Mouse (Mus musculus): ENCODE data around the gene Myo1d. TPM values are rescaled to one million over a fixed set of nuclear protein-coding genes. Genes with fewer than 3 reads are reported as not detected.
A peak's percentile ranks its signal among the peaks of the same experiment; 100 is the strongest.

Myo1d gene
- polyA plus RNA-seq, 1 experiment from 2014 or later, result 80.9 TPM

DNA sequence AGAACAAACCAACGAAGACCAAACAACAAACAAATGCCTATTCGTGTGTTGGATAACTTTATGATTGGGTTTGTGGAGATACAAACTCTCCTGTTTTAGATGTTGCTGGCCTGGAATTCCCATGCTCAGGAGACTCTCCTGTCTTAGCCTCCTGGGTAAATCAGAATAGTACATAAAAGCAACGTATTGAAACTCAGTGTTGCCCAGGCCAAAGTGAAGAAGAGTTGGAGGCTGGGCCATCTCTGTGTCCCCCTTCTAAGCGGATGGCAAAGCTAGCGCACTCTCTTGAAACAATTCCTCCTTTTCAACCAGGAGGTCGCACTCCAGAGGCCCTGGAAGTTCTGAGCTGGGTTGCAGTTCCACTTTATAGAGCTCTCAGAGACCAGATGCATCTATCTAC, 276.5 kb downstream of the Myo1d start:
- Histone ChIP-seq H3K9me3 (ENCODE audit: control insufficient read depth, low read length) (no peaks in the 10 kb centered on the region), H3K27me3 (replicated peaks; ENCODE audit: control insufficient read depth, insufficient read depth, low read length) (no peaks in the 10 kb centered on the region), H3K4me2 (ENCODE audit: low read depth, low read length) (no peak overlapping the region), H3K9ac (ENCODE audit: low read depth, low read length) (no peak overlapping the region), H3K4me3 (ENCODE audit: low read length) (no peak overlapping the region), H3K36me3 (ENCODE audit: control insufficient read depth, insufficient read depth, low read length) (no peaks in the 10 kb centered on the region), H3K4me1 (ENCODE audit: control insufficient read depth, insufficient read depth, low read length) (no peaks in the 10 kb centered on the region), H3K27ac (ENCODE audit: low read length) (no peak overlapping the region)
- ATAC-seq, result no peak
- WGBS, result 81% methylated on average over 6 of the region's 6 CpGs

DNA sequence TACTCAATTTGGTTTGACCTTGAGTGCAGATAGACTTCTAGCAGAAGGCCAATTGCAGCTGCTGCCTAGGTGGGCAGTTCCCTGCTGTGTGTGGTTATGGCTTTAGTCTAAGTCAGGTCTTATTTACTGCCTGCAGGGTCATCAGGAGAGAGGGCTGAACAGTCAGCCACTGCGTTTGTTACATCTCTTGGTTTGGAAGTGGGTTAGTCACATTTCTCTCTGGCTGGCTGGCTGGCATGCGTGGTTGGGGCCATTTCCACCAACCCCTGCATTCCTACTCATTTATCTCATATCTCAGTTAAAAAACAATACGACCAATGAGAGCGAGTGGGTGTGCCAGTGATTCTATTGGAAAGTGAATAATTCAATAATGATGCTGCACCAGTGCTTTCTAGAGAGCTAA, 280.3 kb downstream of the Myo1d start:
- H3K36me3 ChIP-seq (ENCODE audit: control insufficient read depth, insufficient read depth, low read length), result no peaks in the 10 kb centered on the region
- no peaks in the 10 kb centered on the region for H3K4me1 ChIP-seq (ENCODE audit: control insufficient read depth, insufficient read depth, low read length)
- H3K9ac ChIP-seq (ENCODE audit: low read depth, low read length), result no peak overlapping the region
- no peak overlapping the region for H3K4me3 ChIP-seq (ENCODE audit: low read length)
- ATAC-seq, result no peak
- H3K27ac ChIP-seq (ENCODE audit: low read length), result no peak overlapping the region
- 65% methylated on average over 4 of the region's 4 CpGs for WGBS
- H3K4me2 ChIP-seq (ENCODE audit: low read depth, low read length), result no peak overlapping the region
- H3K27me3 ChIP-seq (replicated peaks; ENCODE audit: control insufficient read depth, insufficient read depth, low read length), result no peaks in the 10 kb centered on the region
- H3K9me3 ChIP-seq (ENCODE audit: control insufficient read depth, low read length), result no peaks in the 10 kb centered on the region

DNA sequence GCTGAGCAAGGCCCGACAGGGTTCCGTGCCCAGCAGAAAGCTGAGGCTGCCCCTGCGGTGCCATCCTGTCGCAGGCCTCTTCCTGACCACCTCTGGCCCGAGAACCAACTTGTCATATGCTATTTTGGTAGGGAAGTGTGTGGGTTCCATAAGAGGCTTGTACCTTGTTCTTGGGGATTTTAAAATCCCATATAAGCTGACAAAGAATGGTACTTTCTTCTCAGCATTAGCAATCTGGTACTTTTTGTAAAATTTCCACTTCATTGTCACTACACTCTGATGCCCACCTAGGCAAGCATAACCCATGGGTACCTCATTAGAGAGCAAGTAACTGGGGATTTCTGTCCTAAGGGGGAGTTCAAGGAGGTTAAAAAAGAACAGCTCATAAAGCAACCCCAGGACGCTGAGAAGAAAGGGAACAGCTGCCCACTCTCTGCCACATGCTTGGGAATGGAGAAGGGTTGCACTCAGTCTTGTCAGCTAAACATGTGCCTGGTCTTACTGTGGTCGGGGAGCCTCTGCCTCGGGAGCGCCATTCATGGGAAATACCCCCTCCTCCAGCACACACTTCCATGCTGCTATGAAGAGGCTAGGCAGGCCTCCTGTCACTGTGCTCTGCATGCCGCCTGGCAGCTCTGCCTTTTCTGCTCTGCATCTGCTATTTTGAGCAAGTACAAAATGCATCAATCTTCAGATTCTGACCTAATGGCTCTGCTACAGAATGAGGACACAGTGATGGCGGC, 281.3 kb downstream of the Myo1d start:
- Histone ChIP-seq H3K4me3 (ENCODE audit: low read length) (no peak overlapping the region), H3K4me1 (ENCODE audit: control insufficient read depth, insufficient read depth, low read length) (no peaks in the 10 kb centered on the region), H3K36me3 (ENCODE audit: control insufficient read depth, insufficient read depth, low read length) (no peaks in the 10 kb centered on the region), H3K9me3 (ENCODE audit: control insufficient read depth, low read length) (no peaks in the 10 kb centered on the region), H3K4me2 (ENCODE audit: low read depth, low read length) (no peak overlapping the region), H3K27me3 (replicated peaks; ENCODE audit: control insufficient read depth, insufficient read depth, low read length) (no peaks in the 10 kb centered on the region), H3K27ac (ENCODE audit: low read length) (no peak overlapping the region), H3K9ac (ENCODE audit: low read depth, low read length) (no peak overlapping the region)
- no peak for ATAC-seq
- WGBS, result 63% methylated on average over 11 of the region's 11 CpGs

DNA sequence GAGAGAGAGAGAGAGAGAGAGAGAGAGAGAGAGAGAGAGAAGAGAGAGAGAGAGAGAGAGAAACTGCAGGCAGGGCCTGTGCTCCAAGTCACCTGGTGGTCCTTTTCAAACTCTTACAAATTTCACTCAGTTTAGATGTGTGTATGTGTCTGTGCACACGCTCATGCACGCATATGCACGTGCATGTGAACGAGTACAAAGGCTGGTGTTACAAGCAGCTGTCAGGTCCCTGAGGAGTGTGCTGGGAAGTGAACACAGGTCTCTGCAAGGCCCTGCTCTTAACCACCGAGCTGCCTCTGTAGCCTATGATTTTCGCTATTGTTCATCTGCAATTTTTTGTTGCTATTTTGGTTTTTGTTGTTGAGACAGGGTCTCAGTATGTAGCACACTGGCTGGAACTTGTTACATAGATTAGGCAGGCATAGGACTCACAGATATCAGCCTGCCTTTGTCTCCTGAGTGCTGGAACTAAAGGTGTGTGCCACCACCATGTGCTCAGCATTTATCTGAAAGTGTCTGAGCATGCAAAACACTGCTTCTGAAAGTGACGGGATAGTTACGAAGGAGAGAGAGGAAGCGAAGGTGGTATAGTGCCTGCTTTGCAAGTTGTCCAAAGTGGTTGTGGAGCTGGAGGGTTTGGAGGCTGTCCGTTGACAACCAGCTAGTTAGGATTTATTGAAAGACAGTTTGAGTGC, 282.5 kb downstream of the Myo1d start:
- Histone ChIP-seq H3K4me1 (ENCODE audit: control insufficient read depth, insufficient read depth, low read length) (no peaks in the 10 kb centered on the region), H3K9me3 (ENCODE audit: control insufficient read depth, low read length) (no peaks in the 10 kb centered on the region), H3K4me2 (ENCODE audit: low read depth, low read length) (no peak overlapping the region), H3K4me3 (ENCODE audit: low read length) (no peak overlapping the region), H3K36me3 (ENCODE audit: control insufficient read depth, insufficient read depth, low read length) (no peaks in the 10 kb centered on the region), H3K27ac (ENCODE audit: low read length) (no peak overlapping the region), H3K27me3 (replicated peaks; ENCODE audit: control insufficient read depth, insufficient read depth, low read length) (no peaks in the 10 kb centered on the region), H3K9ac (ENCODE audit: low read depth, low read length) (no peak overlapping the region)
- WGBS, result 84% methylated on average over 10 of the region's 10 CpGs
- no peak for ATAC-seq

DNA sequence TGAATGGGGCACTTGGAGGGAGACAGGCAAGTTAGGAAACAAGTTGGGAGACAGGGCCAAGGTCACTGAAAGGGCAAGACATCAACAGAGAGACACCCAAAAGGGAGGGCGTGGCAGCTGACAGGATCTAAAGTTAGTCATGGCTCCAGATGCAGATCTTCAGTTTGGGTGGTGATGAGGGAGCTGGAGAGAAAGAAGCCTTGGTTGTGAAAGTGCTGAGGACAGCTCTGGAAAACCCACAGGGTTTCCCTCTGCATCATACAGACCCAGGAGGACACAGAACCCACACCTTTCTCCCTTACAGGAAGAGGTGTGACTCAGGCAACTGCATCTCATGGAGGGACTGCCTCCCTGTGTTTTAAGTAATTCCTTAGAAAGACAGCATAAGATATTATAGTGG, 283.2 kb downstream of the Myo1d start:
- H3K9ac ChIP-seq (ENCODE audit: low read depth, low read length), result no peak overlapping the region
- no peak for ATAC-seq
- no peaks in the 10 kb centered on the region for H3K4me1 ChIP-seq (ENCODE audit: control insufficient read depth, insufficient read depth, low read length)
- H3K27ac ChIP-seq (ENCODE audit: low read length), result no peak overlapping the region
- no peaks in the 10 kb centered on the region for H3K36me3 ChIP-seq (ENCODE audit: control insufficient read depth, insufficient read depth, low read length)
- WGBS, result 84% methylated on average over 1 of the region's 1 CpGs
- H3K27me3 ChIP-seq (replicated peaks; ENCODE audit: control insufficient read depth, insufficient read depth, low read length), result no peaks in the 10 kb centered on the region
- no peak overlapping the region for H3K4me2 ChIP-seq (ENCODE audit: low read depth, low read length)
- no peaks in the 10 kb centered on the region for H3K9me3 ChIP-seq (ENCODE audit: control insufficient read depth, low read length)
- no peak overlapping the region for H3K4me3 ChIP-seq (ENCODE audit: low read length)

DNA sequence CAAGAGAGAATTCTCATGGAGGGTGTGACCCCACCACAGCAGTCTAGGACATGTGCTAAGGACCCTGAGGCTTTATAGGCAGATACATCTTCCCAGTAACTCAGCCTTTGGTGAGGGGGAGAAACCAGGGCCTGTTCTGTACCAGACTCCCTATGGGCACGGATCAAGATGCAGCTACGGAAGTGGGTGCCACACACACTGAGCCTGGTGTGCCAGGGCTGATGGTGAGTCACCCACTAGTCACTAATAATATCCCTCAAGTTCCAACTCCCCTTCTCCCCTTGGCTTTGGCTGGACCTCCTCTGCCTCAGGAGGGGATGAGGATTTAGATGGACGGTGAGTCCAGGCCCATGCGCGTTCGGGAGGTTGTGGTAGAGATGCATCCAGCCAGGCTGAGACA, 283.9 kb downstream of the Myo1d start:
- Histone ChIP-seq H3K4me3 (ENCODE audit: low read length) (no peak overlapping the region), H3K9ac (ENCODE audit: low read depth, low read length) (no peak overlapping the region), H3K4me1 (ENCODE audit: control insufficient read depth, insufficient read depth, low read length) (no peaks in the 10 kb centered on the region), H3K36me3 (ENCODE audit: control insufficient read depth, insufficient read depth, low read length) (no peaks in the 10 kb centered on the region), H3K27ac (ENCODE audit: low read length) (no peak overlapping the region), H3K9me3 (ENCODE audit: control insufficient read depth, low read length) (no peaks in the 10 kb centered on the region), H3K27me3 (replicated peaks; ENCODE audit: control insufficient read depth, insufficient read depth, low read length) (no peaks in the 10 kb centered on the region), H3K4me2 (ENCODE audit: low read depth, low read length) (no peak overlapping the region)
- WGBS, result 89% methylated on average over 6 of the region's 6 CpGs
- no peak for ATAC-seq

DNA sequence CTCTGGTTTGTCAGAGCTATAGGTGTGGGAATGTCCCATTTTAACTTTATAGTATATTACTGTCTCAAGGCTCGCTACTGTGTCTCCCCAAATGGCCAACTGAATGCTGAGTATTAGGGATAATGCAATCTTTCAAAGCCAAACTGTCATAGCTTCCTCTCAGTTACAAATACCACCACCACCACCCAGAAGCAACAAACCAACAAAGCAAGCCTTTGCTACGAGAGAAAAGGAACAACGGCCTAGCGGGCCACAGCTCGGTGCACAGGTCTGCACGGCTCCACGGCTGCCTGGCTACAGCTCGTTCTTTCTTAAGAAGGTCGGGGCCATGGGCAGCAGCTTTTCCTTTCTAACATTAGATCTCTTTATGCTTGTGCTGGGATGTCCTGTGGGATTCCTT, 285.0 kb downstream of the Myo1d start:
- no peaks in the 10 kb centered on the region for H3K36me3 ChIP-seq (ENCODE audit: control insufficient read depth, insufficient read depth, low read length)
- WGBS, result 76% methylated on average over 9 of the region's 9 CpGs
- H3K4me1 ChIP-seq (ENCODE audit: control insufficient read depth, insufficient read depth, low read length), result no peaks in the 10 kb centered on the region
- H3K4me3 ChIP-seq (ENCODE audit: low read length), result no peak overlapping the region
- no peaks in the 10 kb centered on the region for H3K27me3 ChIP-seq (replicated peaks; ENCODE audit: control insufficient read depth, insufficient read depth, low read length)
- no peak for ATAC-seq
- H3K27ac ChIP-seq (ENCODE audit: low read length), result no peak overlapping the region
- H3K4me2 ChIP-seq (ENCODE audit: low read depth, low read length), result no peak overlapping the region
- H3K9ac ChIP-seq (ENCODE audit: low read depth, low read length), result no peak overlapping the region
- no peaks in the 10 kb centered on the region for H3K9me3 ChIP-seq (ENCODE audit: control insufficient read depth, low read length)

DNA sequence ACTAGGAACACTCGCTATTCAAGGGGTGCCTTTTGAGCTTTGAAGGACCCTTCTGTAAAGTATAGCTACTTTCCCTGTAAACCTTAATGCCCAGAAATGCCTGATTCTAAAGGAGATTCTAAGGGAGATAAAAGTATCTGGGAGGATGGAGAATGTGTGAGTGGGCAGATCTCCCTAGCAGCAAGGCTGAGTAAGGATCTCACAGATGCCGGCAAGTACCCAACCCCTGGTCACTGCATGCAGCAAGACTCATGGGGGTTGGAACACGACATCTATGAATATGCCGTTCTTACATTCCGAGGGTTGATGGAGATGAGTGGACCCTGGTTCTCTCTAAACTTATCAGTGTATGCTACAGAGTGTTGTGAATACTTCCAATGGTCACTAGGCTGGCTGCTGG, 286.6 kb downstream of the Myo1d start:
- ATAC-seq, result no peak
- Histone ChIP-seq H3K9me3 (ENCODE audit: control insufficient read depth, low read length) (no peaks in the 10 kb centered on the region), H3K9ac (ENCODE audit: low read depth, low read length) (no peak overlapping the region), H3K4me2 (ENCODE audit: low read depth, low read length) (no peak overlapping the region), H3K36me3 (ENCODE audit: control insufficient read depth, insufficient read depth, low read length) (no peaks in the 10 kb centered on the region), H3K27me3 (replicated peaks; ENCODE audit: control insufficient read depth, insufficient read depth, low read length) (no peaks in the 10 kb centered on the region), H3K27ac (ENCODE audit: low read length) (no peak overlapping the region), H3K4me1 (ENCODE audit: control insufficient read depth, insufficient read depth, low read length) (0 out of 2 replicates have a peak, but pooled peaks cover 2% of the 10 kb centered on the region), H3K4me3 (ENCODE audit: low read length) (no peak overlapping the region)
- WGBS, result 90% methylated on average over 5 of the region's 5 CpGs

DNA sequence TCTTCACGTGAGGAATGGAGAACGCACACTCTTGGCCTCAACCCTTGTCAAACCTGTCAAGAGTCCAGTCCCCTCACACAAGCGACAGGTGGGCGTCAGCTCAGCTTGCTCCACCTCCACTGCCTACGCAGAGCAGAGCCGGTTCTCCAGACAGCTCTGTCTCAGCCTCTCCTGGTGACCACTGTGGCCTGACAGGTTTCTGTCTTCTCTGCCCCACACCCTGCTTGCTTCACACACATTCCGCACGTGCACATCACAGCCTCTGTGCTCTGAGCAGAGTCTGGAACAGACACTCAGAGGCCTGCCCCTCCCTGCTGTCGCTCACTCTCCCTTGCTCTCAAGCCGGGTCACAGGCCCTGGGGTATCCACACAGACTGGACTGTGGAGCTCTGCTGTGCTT, 289.0 kb downstream of the Myo1d start:
- 69% methylated on average over 10 of the region's 10 CpGs for WGBS
- Histone ChIP-seq H3K4me1 (ENCODE audit: control insufficient read depth, insufficient read depth, low read length) (0 out of 2 replicates have a peak, but pooled peaks cover 2% of the 10 kb centered on the region), H3K27ac (ENCODE audit: low read length) (no peak overlapping the region), H3K27me3 (replicated peaks; ENCODE audit: control insufficient read depth, insufficient read depth, low read length) (no peaks in the 10 kb centered on the region), H3K36me3 (ENCODE audit: control insufficient read depth, insufficient read depth, low read length) (no peaks in the 10 kb centered on the region), H3K9ac (ENCODE audit: low read depth, low read length) (no peak overlapping the region), H3K4me3 (ENCODE audit: low read length) (no peak overlapping the region), H3K9me3 (ENCODE audit: control insufficient read depth, low read length) (no peaks in the 10 kb centered on the region), H3K4me2 (ENCODE audit: low read depth, low read length) (no peak overlapping the region)
- ATAC-seq, result peak; percentile 50; the same call in 1 of the 2 replicates

Data from intestine, embryonic 16.5 days (tissue).